In genomic region chr5:109596647-109597046, GRCm38 (mm10) we compare ENCODE assay signal across 9 mouse cellular contexts. TPM values are rescaled to one million over a fixed set of nuclear protein-coding genes. Genes with fewer than 3 reads are reported as not detected.
DNase-seq lines count a peak whose midpoint lies in the region; ATAC-seq and TF ChIP-seq lines count a peak whose summit lies in the region.
"Had no signal": no experiment of that assay in that cellular context is flagged by ENCODE, and none has a peak within 500 bp of the region (broad histone marks: within the 10 kb centered on the region; RNA-seq: fewer than 3 reads in every experiment).

No protein-coding gene starts in this region.

- H3K27me3 ChIP-seq in kidney, embryonic 15.5 days = no peaks in the 10 kb centered on the region
- no peaks in the 10 kb centered on the region for H3K27me3 ChIP-seq in E14TG2a.4 (ENCODE audit: insufficient read depth, low read length)
- H3K27me3 ChIP-seq: embryonic facial prominence, embryonic 13.5 days had no signal

- no peak for TF ChIP-seq POLR2A in bone marrow, adult 2 months (IDR thresholded peaks at IDR 0.05; ENCODE audit: borderline replicate concordance, control insufficient read depth, low read depth, low read length)

- H3K9me3 ChIP-seq in kidney, embryonic 15.5 days (replicated peaks) = no peaks in the 10 kb centered on the region
- peaks cover 89% of the 10 kb centered on the region for H3K9me3 ChIP-seq in E14TG2a.4 (ENCODE audit: low read length)

- WGBS in kidney, embryonic 15.5 days = 30% methylated on average over 5 of the region's 5 CpGs
- WGBS in bone marrow, adult 2 months = 4% methylated on average over 5 of the region's 5 CpGs

- no peak overlapping the region for H3K9ac ChIP-seq in kidney, embryonic 15.5 days
- H3K9ac ChIP-seq: embryonic facial prominence, embryonic 13.5 days had no signal

- TF ChIP-seq CTCF in E14TG2a.4 (conservative IDR thresholded peaks at IDR 0.05; ENCODE audit: low read length) = peak; percentile 53
- TF ChIP-seq CTCF in bone marrow, adult 2 months (IDR thresholded peaks at IDR 0.05; ENCODE audit: control insufficient read depth, insufficient read depth, low read length) = peak; percentile 91

- no peaks in the 10 kb centered on the region for H3K36me3 ChIP-seq in kidney, embryonic 15.5 days
- no peaks in the 10 kb centered on the region; the same call in 1 of the 2 replicates for H3K36me3 ChIP-seq in E14TG2a.4 (ENCODE audit: insufficient read depth, low read length)
- H3K36me3 ChIP-seq: embryonic facial prominence, embryonic 13.5 days had no signal

- peak; percentile 23 for DNase-seq in kidney, adult 9 months
- no peak for DNase-seq in layer of hippocampus, adult 8-10 months (ENCODE audit: low spot score in 2 of 2)
- no peak for DNase-seq in spleen, adult 12 weeks (ENCODE audit: low spot score)
- DNase-seq in frontal cortex, postnatal 25 days (ENCODE audit: low spot score in 2 of 2) = no peak

- no peaks in the 10 kb centered on the region for H3K4me1 ChIP-seq in kidney, embryonic 15.5 days
- no peaks in the 10 kb centered on the region for H3K4me1 ChIP-seq in E14TG2a.4 (replicated peaks; ENCODE audit: low read depth, low read length)
- no peaks in the 10 kb centered on the region for H3K4me1 ChIP-seq in bone marrow, adult 2 months (ENCODE audit: control insufficient read depth, insufficient read depth, low read length)
- H3K4me1 ChIP-seq: embryonic facial prominence, embryonic 13.5 days had no signal

- H3K4me2 ChIP-seq in kidney, embryonic 15.5 days = no peak overlapping the region
- H3K4me2 ChIP-seq: embryonic facial prominence, embryonic 13.5 days had no signal

- H3K27ac ChIP-seq in kidney, embryonic 15.5 days = no peak overlapping the region
- no peak overlapping the region for H3K27ac ChIP-seq in bone marrow, adult 2 months (ENCODE audit: control insufficient read depth, insufficient read depth, low read depth, low read length, poor library complexity)
- H3K27ac ChIP-seq: embryonic facial prominence, embryonic 13.5 days had no signal

- ATAC-seq in kidney, embryonic 15.5 days (replicated peaks; ENCODE audit: low FRiP score) = no peak
- peak; percentile 66 for ATAC-seq in monocyte, adult 5-6 weeks (replicated peaks; ENCODE audit: insufficient number of reproducible peaks, low FRiP score, low TSS enrichment, poor library complexity, severe bottlenecking)

- H3K4me3 ChIP-seq in kidney, embryonic 15.5 days (replicated peaks) = no peak overlapping the region
- no peak overlapping the region for H3K4me3 ChIP-seq in E14TG2a.4 (replicated peaks; ENCODE audit: low read length)
- no peak overlapping the region for H3K4me3 ChIP-seq in bone marrow, adult 2 months (replicated peaks; ENCODE audit: control insufficient read depth, low read depth, low read length)
- H3K4me3 ChIP-seq: embryonic facial prominence, embryonic 13.5 days had no signal

RNA-seq across cellular contexts. Expression of gene Crlf2, which starts 37.9 kb away (rescaled TPM):
- polyA plus RNA-seq in kidney, embryonic 15.5 days (2015; fragmentation: Nextera tagmentation; extraction: Ambion mirVana) = 13.6 and 14.1 TPM in 2 replicates
- 9.9 and 26.5 TPM in 2 replicates for polyA plus RNA-seq in bone marrow, adult 2 months (2011; ENCODE audit: insufficient read depth, insufficient read length, low replicate concordance, missing spikeins)
- total RNA-seq in monocyte, adult 5-6 weeks (2017) = 41.4 to 51.2 TPM (median 49.4 TPM) in 3 replicates
- 10 to 100 TPM; 25.7 to 42.9 (median 33.2) TPM for total RNA-seq in layer of hippocampus, adult 8-10 months (2022)
